Comparison of ENCODE assay signal across 19 mouse cellular contexts in the genomic region with DNA sequence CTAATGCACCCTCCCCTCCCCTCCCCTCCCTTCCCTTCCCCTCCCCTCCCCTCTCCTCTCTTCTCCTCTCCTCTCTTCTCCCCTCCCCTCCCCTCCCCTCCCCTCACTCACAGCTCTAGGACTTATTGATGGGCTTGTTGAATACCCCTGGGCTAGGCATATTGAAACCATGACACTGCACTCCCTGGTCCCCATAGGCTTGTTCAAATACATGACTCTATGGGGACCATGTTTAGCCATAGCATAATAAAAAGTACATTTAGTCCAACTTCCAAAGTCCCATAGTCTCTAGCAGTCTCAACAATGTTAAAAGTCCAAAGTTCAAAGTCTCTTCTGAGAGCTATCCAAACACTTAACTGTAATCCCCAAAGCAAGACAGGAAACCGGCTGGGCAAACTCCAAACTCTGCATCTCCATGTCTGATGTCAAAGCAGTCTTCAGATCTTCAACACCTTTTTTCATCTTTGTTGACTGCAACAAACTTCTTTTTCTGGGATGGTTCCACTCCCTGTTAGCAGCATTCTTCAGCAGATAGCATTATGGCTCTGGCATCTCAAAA.
"Had no signal": no experiment of that assay in that cellular context is flagged by ENCODE, and none has a peak within 500 bp of the region (broad histone marks: within the 10 kb centered on the region; RNA-seq: fewer than 3 reads in every experiment).

No protein-coding gene starts in this region.

- H3K4me3 ChIP-seq: liver, embryonic 15.5 days; lung, embryonic 15.5 days; megakaryocyte, embryonic 14.5 days; midbrain, embryonic 10.5 days; midbrain, embryonic 13.5 days; myocyte; neural tube, embryonic 13.5 days had no signal

- H3K4me1 ChIP-seq: liver, embryonic 15.5 days; neural tube, embryonic 13.5 days had no signal

- H3K4me2 ChIP-seq: liver, embryonic 11.5 days; liver, embryonic 15.5 days; lung, embryonic 15.5 days; midbrain, embryonic 13.5 days; neural tube, embryonic 13.5 days had no signal

- H3K36me3 ChIP-seq: lung, embryonic 15.5 days; midbrain, embryonic 10.5 days; midbrain, embryonic 13.5 days; neural tube, embryonic 13.5 days had no signal

- H3K27me3 ChIP-seq: liver, embryonic 15.5 days; megakaryocyte, embryonic 14.5 days; neural tube, embryonic 13.5 days had no signal

- DNase-seq: kidney, adult 18-20 months; lung, adult 18-20 months; lung, postnatal 10 days; lung, postnatal 36 days; thymus, adult 2 months; thymus, postnatal 14 days; thymus, postnatal 4 days had no signal

- H3K27ac ChIP-seq: kidney, postnatal 0 days; liver, embryonic 15.5 days; lung, embryonic 15.5 days; midbrain, embryonic 10.5 days; midbrain, embryonic 13.5 days; neural tube, embryonic 13.5 days; stomach, postnatal 0 days had no signal

- H3K9ac ChIP-seq: liver, embryonic 15.5 days; lung, embryonic 15.5 days; midbrain, embryonic 13.5 days; neural tube, embryonic 13.5 days had no signal

- H3K9me3 ChIP-seq: liver, embryonic 15.5 days; lung, embryonic 15.5 days; megakaryocyte, embryonic 14.5 days; midbrain, embryonic 10.5 days; midbrain, embryonic 13.5 days; neural tube, embryonic 13.5 days had no signal

- ATAC-seq: hindbrain, embryonic 16.5 days; midbrain, embryonic 13.5 days; midbrain, embryonic 16.5 days had no signal
